Mouse (Mus musculus) E14TG2a.4 (cell line): ENCODE data around the gene Cldn19.

ENCODE experiments used
- H3K27me3 ChIP-seq: 2 replicates; pipeline ENCODE4 v1.6.1; 2014; ENCODE audit warnings: low read length, control low read depth; ENCODE audit not compliant: insufficient read depth
- H3K36me3 ChIP-seq: 2 replicates; pipeline ENCODE4 v1.6.1; 2014; ENCODE audit warnings: low read length, control low read depth; ENCODE audit not compliant: insufficient read depth
- H3K4me1 ChIP-seq: replicated peaks from 2 replicates; pipeline ENCODE4 v1.6.1; 2014; ENCODE audit warnings: low read depth, low read length, control low read depth
- H3K4me3 ChIP-seq: replicated peaks from 2 replicates; pipeline ENCODE4 v1.5.1; 2014; ENCODE audit warnings: mild to moderate bottlenecking, low read length
- H3K9me3 ChIP-seq: 2 replicates; pipeline ENCODE4 v1.6.1; 2014; ENCODE audit warnings: low read length, control low read depth
- CTCF ChIP-seq: conservative IDR thresholded peaks from 2 replicates; pipeline ENCODE4 v1.5.1; 2014; ENCODE audit warnings: low read length
- NANOG ChIP-seq: IDR thresholded peaks from 2 replicates; pipeline ENCODE4 v1.6.1; 2014; ENCODE audit warnings: borderline replicate concordance, low read length, mixed read lengths
- POU5F1 ChIP-seq: IDR thresholded peaks from 2 replicates; pipeline ENCODE4 v1.6.1; 2014; ENCODE audit warnings: low read length, borderline replicate concordance

Cldn19 gene

DNA sequence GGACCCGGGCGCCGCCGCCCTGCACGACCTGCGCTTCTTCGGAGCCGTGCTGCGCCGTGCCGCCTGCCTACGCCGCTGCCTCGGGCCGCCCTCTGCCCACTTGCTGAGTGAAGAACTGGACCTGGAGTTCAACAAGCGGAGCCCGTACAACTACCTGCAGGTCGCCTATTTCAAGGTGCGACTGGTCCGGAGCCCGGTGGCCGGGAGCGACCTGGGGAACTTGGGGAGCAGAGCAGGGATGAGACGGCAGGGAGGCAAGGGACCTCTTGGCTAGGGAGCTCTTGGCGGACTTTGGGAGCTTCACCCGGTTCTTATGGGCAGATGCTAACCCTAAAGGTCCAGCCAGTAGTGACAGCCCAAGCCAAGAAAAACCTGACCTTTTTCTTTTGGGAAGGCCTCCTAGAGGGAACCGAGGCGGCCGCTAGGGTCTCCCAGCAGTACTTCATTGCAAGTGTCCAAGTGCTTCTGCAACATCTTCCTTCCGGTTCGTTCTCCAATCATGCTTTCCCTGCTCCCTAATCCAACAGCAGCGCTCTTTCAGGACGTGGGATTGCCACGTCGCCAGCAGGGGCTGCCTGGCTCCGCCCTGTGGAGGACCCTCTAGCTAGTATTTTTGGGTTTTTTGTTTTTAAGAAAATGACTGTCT lies 21.8 kb upstream of the Cldn19 start:
- peaks cover 14% of the 10 kb centered on the region for H3K27me3 ChIP-seq
- H3K4me1 ChIP-seq, result peaks cover 50% of the 10 kb centered on the region
- TF ChIP-seq POU5F1 (no peak), NANOG (no peak)
- peaks cover 49% of the 10 kb centered on the region for H3K36me3 ChIP-seq
- no peaks in the 10 kb centered on the region for H3K9me3 ChIP-seq
- H3K4me3 ChIP-seq, result peak overlapping the region; percentile 96

GRCm38 (mm10) chr4:119234348-119234747 lies 20.9 kb upstream of the Cldn19 start:
- H3K9me3 ChIP-seq, result no peaks in the 10 kb centered on the region
- H3K4me3 ChIP-seq, result no peak overlapping the region
- H3K4me1 ChIP-seq, result peaks cover 54% of the 10 kb centered on the region
- H3K27me3 ChIP-seq, result peaks cover 14% of the 10 kb centered on the region
- TF ChIP-seq POU5F1 (no peak), CTCF (no peak), NANOG (no peak)
- H3K36me3 ChIP-seq, result peaks cover 47% of the 10 kb centered on the region

DNA sequence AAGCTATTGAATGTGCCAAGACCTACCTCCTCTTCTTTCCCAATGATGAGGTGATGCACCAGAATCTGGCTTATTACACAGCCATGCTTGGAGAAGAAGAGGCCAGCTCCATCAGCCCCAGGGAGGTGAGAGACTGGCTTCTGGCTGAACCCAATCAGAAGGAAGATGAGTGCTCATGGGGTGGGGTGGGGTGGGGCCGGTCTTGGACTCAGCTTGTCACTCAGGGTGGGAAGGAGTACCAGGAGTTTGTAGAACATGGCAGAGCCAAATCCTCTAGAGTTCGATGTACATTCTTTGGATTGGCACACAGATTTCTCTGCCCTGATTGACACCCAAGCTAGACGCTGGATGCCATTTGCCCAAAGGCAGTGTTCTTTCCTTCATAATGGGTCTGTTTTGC lies 16.6 kb upstream of the Cldn19 start:
- Histone ChIP-seq H3K36me3 (peaks cover 63% of the 10 kb centered on the region), H3K4me3 (peak overlapping the region; percentile 14; the same call in 1 of the 2 replicates), H3K27me3 (peaks cover 11% of the 10 kb centered on the region), H3K4me1 (peaks cover 52% of the 10 kb centered on the region), H3K9me3 (no peaks in the 10 kb centered on the region)
- no peak for TF ChIP-seq CTCF
- TF ChIP-seq POU5F1, result no peak
- TF ChIP-seq NANOG, result no peak

- TF ChIP-seq CTCF (peak; percentile 98), POU5F1 (no peak), NANOG (no peak)
- no peaks in the 10 kb centered on the region for H3K9me3 ChIP-seq
- H3K36me3 ChIP-seq, result peaks cover 68% of the 10 kb centered on the region
These were observed 16.0 kb upstream of the Cldn19 start for GRCm38 (mm10) chr4:119239181-119239682.

GRCm38 (mm10) chr4:119241664-119242063 lies 13.6 kb upstream of the Cldn19 start:
- peaks cover 63% of the 10 kb centered on the region for H3K4me1 ChIP-seq
- no peaks in the 10 kb centered on the region for H3K27me3 ChIP-seq
- no peak overlapping the region for H3K4me3 ChIP-seq
- peaks cover 79% of the 10 kb centered on the region for H3K36me3 ChIP-seq
- TF ChIP-seq CTCF, result 0 out of 2 replicates have a peak, but pooled peaks have one; percentile 9
- no peak for TF ChIP-seq POU5F1
- H3K9me3 ChIP-seq, result no peaks in the 10 kb centered on the region

More at GRCm38 (mm10) chr4:119239181-119239682, 16.0 kb upstream of the Cldn19 start:
- Histone ChIP-seq H3K4me3 (peak overlapping the region; percentile 35; the same call in 1 of the 2 replicates), H3K4me1 (peaks cover 52% of the 10 kb centered on the region), H3K27me3 (peaks cover 7% of the 10 kb centered on the region; the same call in 1 of the 2 replicates)

GRCm38 (mm10) chr4:119242571-119242970 lies 12.6 kb upstream of the Cldn19 start:
- H3K27me3 ChIP-seq, result no peaks in the 10 kb centered on the region
- peaks cover 74% of the 10 kb centered on the region for H3K36me3 ChIP-seq
- no peak overlapping the region for H3K4me3 ChIP-seq
- H3K4me1 ChIP-seq, result peaks cover 62% of the 10 kb centered on the region
- no peaks in the 10 kb centered on the region for H3K9me3 ChIP-seq
- TF ChIP-seq CTCF (no peak), NANOG (no peak), POU5F1 (no peak)

- no peaks in the 10 kb centered on the region for H3K27me3 ChIP-seq
- H3K36me3 ChIP-seq, result peaks cover 77% of the 10 kb centered on the region
- no peaks in the 10 kb centered on the region for H3K9me3 ChIP-seq
- peaks cover 63% of the 10 kb centered on the region for H3K4me1 ChIP-seq
- no peak for TF ChIP-seq CTCF
- no peak for TF ChIP-seq POU5F1
- TF ChIP-seq NANOG, result no peak
- H3K4me3 ChIP-seq, result no peak overlapping the region; the same call in 1 of the 2 replicates
These were observed 10.6 kb upstream of the Cldn19 start for GRCm38 (mm10) chr4:119244468-119245240.

DNA sequence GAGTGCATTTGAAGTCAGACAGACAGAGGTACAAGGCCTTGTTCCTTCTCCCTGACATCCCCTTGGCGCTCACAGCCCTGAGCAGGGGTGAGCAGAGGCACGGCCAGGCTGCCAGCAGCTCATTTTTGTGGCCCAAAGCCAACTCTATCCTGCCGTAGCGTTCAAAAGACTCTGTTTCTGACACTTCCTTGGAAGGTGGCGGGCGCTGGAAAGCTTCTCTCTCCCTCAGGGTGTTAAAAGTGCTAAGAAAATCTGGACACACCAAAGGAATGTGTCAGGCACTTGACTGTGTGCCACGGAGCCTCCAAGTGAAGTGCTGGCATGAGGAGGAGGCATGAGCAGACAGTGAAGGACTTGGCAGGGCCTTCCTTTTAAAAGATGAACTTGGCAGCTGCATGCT lies 9.7 kb upstream of the Cldn19 start:
- Histone ChIP-seq H3K9me3 (no peaks in the 10 kb centered on the region), H3K27me3 (no peaks in the 10 kb centered on the region), H3K4me3 (peak overlapping the region; percentile 43), H3K36me3 (peaks cover 71% of the 10 kb centered on the region), H3K4me1 (peaks cover 65% of the 10 kb centered on the region)
- no peak for TF ChIP-seq CTCF
- TF ChIP-seq POU5F1, result no peak
- no peak for TF ChIP-seq NANOG
